Mouse (Mus musculus) neural tube, embryonic 14.5 days (tissue): ENCODE measurements around the gene Celf2. TPM values are rescaled to one million over a fixed set of nuclear protein-coding genes. Genes with fewer than 3 reads are reported as not detected.

Experiments
- ATAC-seq: fragments of 200-750 bp; cut with Nextera tagmentation; 2 replicates; pipeline ENCODE4 v1.8.0; 2017; ENCODE audit warnings: low read depth, mild to moderate bottlenecking, moderate TSS enrichment, moderate library complexity
- H3K27ac ChIP-seq: fragments of 300-500 bp; sonication (generic); 2 replicates; pipeline ENCODE4 v1.5.1; 2014; ENCODE audit warnings: low read depth, mild to moderate bottlenecking, control low read depth, low read length, moderate library complexity, mixed read lengths
- H3K27me3 ChIP-seq: fragments of 300-500 bp; sonication (generic); 2 replicates; pipeline ENCODE4 v1.6.1; 2014; ENCODE audit warnings: low read length; ENCODE audit not compliant: control insufficient read depth, insufficient read depth
- H3K36me3 ChIP-seq: fragments of 300-500 bp; sonication (generic); 2 replicates; pipeline ENCODE4 v1.6.1; 2014; ENCODE audit warnings: low read length, mixed read lengths; ENCODE audit not compliant: control insufficient read depth, insufficient read depth
- H3K4me1 ChIP-seq: fragments of 300-500 bp; sonication (generic); 2 replicates; pipeline ENCODE4 v1.6.1; 2014; ENCODE audit warnings: low read length; ENCODE audit not compliant: control insufficient read depth, insufficient read depth
- H3K4me2 ChIP-seq: fragments of 300-500 bp; sonication (generic); 2 replicates; pipeline ENCODE4 v1.6.1; 2014; ENCODE audit warnings: mild to moderate bottlenecking, low read depth, low read length, control low read depth
- H3K4me3 ChIP-seq: fragments of 300-500 bp; sonication (generic); 2 replicates; pipeline ENCODE4 v1.5.1; 2014; ENCODE audit warnings: low read depth, low read length, control low read depth, mixed read lengths
- H3K9ac ChIP-seq: fragments of 300-500 bp; sonication (generic); replicated peaks from 2 replicates; pipeline ENCODE4 v1.6.1; 2014; ENCODE audit warnings: low read depth, mild to moderate bottlenecking, control low read depth, low read length, mixed read lengths
- H3K9me3 ChIP-seq: fragments of 300-500 bp; sonication (generic); 2 replicates; pipeline ENCODE4 v1.6.1; 2016; ENCODE audit warnings: low read length; ENCODE audit not compliant: control insufficient read depth
- WGBS: fragments of 180-500 bp; shearing (Covaris S2); extraction: QIAGEN DNeasy Blood & Tissue Kit; methylation state at CpG from one replicate; pipeline ENCODE4 v1.1.7; 2014; 5-methylcytosine and 5-hydroxymethylcytosine counted together
- polyA plus RNA-seq: library from polyadenylated mRNA; unstranded; fragments of >200 nt; fragmentation: Nextera tagmentation; extraction: Ambion mirVana; gene quantifications from 2 replicates; pipeline ENCODE4 v1.2.1, GENCODE M21; 2014

Celf2 gene
- polyA plus RNA-seq, 1 experiment from 2014 or later: 161 TPM

DNA sequence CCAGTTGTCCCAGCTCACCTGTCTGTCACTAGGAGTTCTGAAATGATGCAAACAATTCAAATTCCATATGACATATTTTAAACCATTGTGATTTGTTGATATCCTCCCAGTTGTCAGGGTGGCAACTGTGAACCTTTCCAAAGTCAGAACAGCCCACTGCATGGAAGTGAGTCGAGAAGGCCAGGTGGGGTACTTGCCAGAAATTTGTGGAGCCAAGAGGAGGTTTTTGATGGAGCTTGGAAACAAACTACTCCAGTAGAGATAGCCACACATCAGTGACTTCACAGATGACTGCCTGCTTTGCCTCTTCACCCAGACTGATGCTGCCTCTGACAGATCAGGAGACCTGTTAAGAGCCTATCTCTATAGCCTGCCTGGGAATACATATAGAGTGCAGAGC is 287.5 kb downstream of the Celf2 start:
- Histone ChIP-seq H3K4me3 (no peak overlapping the region), H3K27ac (no peak overlapping the region), H3K27me3 (no peaks in the 10 kb centered on the region), H3K9ac (no peak overlapping the region), H3K36me3 (no peaks in the 10 kb centered on the region), H3K4me1 (peaks cover 2% of the 10 kb centered on the region; the same call in 1 of the 2 replicates), H3K9me3 (no peaks in the 10 kb centered on the region), H3K4me2 (no peak overlapping the region)
- WGBS: 97% methylated on average over 1 of the region's 1 CpGs
- ATAC-seq: no peak

DNA sequence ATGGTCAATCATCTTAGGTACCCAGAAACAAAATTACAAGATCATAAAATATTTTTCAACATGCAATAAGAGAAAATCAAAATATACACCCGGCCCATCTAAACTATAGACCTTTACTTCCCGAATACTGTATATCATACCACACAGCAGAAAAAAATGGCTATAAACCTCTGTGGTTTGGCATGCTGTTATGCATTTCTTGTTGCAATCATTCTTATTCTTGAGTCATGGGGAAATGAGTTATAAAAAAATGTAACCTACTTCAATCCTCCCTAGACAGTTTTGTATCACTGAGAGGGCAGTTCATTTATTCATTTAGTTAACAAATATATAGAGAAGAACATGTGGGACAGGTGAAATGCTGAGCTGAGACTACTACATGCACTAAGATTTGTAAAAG is 291.3 kb downstream of the Celf2 start:
- H3K4me2 ChIP-seq: no peak overlapping the region
- no peak for ATAC-seq
- H3K27me3 ChIP-seq: no peaks in the 10 kb centered on the region
- peaks cover 2% of the 10 kb centered on the region; the same call in 1 of the 2 replicates for H3K4me1 ChIP-seq
- 96% methylated on average over 2 of the region's 2 CpGs for WGBS
- no peak overlapping the region for H3K27ac ChIP-seq
- no peak overlapping the region for H3K9ac ChIP-seq
- no peak overlapping the region for H3K4me3 ChIP-seq
- H3K9me3 ChIP-seq: no peaks in the 10 kb centered on the region
- no peaks in the 10 kb centered on the region for H3K36me3 ChIP-seq

DNA sequence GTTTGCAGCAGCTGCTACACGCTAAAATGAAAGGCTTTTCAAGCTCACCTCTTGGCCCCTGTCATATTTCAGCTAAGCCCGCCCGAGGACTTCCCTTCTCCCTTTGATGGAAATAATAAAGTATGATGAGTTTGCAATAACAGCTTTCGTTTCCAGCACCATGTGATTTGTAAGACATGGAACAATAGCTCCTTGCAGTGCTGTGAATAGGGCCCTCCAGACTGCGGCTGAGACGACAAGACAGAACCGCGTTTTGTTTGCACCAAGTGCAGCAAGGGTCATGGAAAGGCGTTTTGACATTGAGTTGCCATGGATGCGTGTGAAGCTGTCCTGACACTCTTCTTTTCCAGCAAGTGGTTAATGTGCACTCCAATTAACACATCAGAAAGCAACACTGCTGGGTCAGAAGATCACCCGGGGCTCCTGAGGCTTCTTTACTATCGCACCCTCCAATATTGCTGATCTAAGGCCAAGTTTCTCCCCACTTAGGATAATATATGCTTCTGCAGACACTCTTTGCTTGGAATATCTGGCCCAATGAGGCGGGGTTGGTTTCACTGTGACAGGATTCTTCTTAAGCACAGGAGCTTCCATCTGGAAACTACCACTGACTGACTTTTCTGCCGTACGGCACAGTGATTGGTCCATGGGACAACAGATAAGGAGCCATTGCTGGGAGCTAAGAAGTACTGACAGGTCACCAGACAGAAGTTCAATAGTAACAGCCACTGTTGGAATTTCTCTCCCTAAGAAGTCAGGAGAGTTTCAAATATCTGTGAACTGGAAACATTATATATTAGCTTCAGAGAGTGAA is 301.5 kb downstream of the Celf2 start:
- H3K36me3 ChIP-seq: no peaks in the 10 kb centered on the region
- H3K9me3 ChIP-seq: no peaks in the 10 kb centered on the region
- H3K4me2 ChIP-seq: no peak overlapping the region
- H3K27me3 ChIP-seq: no peaks in the 10 kb centered on the region
- H3K27ac ChIP-seq: no peak overlapping the region
- 19% methylated on average over 15 of the region's 15 CpGs for WGBS
- H3K9ac ChIP-seq: no peak overlapping the region
- ATAC-seq: peak; percentile 73; the same call in 1 of the 2 replicates
- no peak overlapping the region for H3K4me3 ChIP-seq
- H3K4me1 ChIP-seq: no peaks in the 10 kb centered on the region

DNA sequence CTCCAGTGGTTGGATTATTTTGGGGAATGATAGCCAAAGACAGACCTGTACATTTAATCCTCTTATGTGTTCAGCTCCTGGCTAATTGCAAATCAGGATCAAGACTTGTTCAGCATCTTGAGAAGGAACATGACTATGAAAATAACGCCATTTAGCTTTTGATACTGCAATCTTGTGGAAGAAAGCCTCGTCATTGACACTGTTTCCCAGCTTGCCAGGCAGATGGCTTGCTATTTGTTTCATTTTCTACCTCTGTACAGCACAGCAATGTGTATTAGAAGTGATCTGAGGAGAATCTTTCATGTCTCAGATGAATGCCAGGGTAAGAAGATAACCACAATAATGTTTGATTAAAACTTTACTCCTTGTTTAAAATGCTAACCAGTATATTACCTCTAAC is 315.9 kb downstream of the Celf2 start:
- H3K4me1 ChIP-seq: no peaks in the 10 kb centered on the region
- no peak overlapping the region for H3K27ac ChIP-seq
- no peaks in the 10 kb centered on the region for H3K27me3 ChIP-seq
- ATAC-seq: no peak
- no peaks in the 10 kb centered on the region for H3K36me3 ChIP-seq
- no peak overlapping the region for H3K4me3 ChIP-seq
- no peak overlapping the region for H3K4me2 ChIP-seq
- no peaks in the 10 kb centered on the region for H3K9me3 ChIP-seq
- WGBS: 78% methylated on average over 2 of the region's 2 CpGs
- no peak overlapping the region for H3K9ac ChIP-seq

DNA sequence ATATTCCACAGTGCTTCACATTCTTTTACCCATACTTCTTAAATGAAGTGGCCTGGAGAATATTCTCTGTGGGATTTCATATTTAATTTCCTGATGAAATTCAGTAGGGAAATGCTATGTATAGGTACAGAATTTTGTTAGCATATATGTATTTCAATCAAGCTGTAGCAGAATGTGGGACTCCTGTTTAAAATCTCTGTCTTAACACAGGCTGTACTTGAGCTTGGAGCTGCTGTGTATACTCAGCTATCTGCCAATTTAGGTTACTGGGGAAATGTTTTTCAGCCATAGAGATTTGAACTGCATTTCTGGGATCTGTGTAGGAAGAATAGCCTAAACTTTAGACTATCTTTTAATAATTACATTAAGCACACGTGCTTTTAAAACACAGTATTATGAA is 330.2 kb downstream of the Celf2 start:
- H3K4me2 ChIP-seq: no peak overlapping the region
- H3K27ac ChIP-seq: no peak overlapping the region
- no peaks in the 10 kb centered on the region for H3K36me3 ChIP-seq
- no peaks in the 10 kb centered on the region for H3K27me3 ChIP-seq
- H3K4me1 ChIP-seq: no peaks in the 10 kb centered on the region
- H3K9ac ChIP-seq: no peak overlapping the region
- H3K4me3 ChIP-seq: no peak overlapping the region
- no peaks in the 10 kb centered on the region for H3K9me3 ChIP-seq
- 78% methylated on average over 1 of the region's 1 CpGs for WGBS
- no peak for ATAC-seq

DNA sequence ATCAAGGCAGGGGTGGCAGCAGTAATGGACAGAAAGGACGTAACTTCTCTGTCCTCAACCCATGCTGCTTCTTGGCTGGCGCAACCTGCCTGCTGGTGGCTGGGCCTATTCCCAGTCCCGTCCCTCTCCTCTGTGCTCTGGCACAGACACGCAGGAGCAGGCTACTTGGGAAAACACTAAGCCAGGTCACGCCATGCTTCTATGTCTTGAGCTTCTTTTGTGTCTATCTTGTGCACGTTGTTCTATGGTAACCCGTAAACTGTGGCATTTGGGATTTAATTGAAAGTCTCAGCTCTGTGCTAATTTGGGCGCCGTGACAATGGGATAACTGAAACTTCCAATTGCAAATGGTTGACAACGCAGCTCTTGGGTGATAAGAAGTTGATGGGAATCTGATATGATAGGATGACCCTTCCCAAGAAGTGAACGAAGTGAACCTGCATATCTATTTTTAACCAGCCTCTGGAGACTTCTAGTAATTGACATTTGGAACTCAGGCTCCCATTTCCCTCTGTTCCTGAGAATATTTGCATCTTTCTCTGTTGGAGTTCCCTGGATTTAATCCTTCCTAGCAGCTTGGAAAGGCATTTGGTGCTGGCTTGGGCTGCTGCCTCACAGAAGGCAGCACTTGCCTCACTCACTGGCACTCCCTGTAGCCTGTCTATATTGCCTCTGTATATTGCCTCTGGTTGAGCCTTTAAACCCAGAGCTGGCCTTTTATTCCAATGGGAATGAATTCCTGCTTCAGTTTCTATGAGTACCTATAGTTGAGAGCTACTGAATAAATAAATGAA is 335.9 kb downstream of the Celf2 start:
- no peak overlapping the region for H3K9ac ChIP-seq
- H3K4me2 ChIP-seq: no peak overlapping the region
- H3K4me1 ChIP-seq: no peaks in the 10 kb centered on the region
- H3K9me3 ChIP-seq: no peaks in the 10 kb centered on the region
- 81% methylated on average over 11 of the region's 11 CpGs for WGBS
- no peaks in the 10 kb centered on the region for H3K27me3 ChIP-seq
- no peak overlapping the region for H3K27ac ChIP-seq
- ATAC-seq: no peak
- H3K4me3 ChIP-seq: no peak overlapping the region
- no peaks in the 10 kb centered on the region for H3K36me3 ChIP-seq

DNA sequence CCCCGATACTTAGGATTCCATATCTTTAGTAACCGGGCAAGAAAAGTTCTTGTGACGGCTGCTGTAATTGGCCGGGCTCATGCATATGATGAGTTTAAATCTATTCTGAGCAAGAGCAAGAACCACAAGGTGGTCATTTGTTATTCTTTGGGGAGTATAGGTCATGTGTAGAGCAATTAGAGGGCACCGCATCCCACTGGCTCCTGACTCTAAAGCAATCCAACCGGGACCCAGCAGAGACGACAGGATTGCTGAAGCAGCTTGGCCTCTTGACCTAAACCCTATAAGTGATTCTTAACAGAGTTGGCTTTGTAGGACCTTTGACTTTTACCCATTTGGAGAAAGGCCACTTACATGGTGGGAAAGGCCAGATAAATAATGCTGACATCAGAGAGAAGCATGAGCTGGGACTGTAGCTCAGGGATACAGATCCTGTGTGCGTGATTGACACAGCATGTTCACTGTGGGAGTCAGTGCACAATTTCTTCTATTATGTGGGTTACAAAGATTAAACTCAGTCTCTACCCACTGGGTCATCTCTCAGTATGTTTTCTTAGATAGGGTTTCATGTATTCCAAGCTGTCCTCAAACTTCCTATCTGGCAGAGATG is 338.2 kb downstream of the Celf2 start:
- Histone ChIP-seq H3K27me3 (no peaks in the 10 kb centered on the region), H3K9me3 (no peaks in the 10 kb centered on the region), H3K4me2 (no peak overlapping the region), H3K36me3 (no peaks in the 10 kb centered on the region), H3K27ac (no peak overlapping the region), H3K4me1 (no peaks in the 10 kb centered on the region), H3K9ac (no peak overlapping the region), H3K4me3 (no peak overlapping the region)
- 69% methylated on average over 8 of the region's 8 CpGs for WGBS
- no peak for ATAC-seq

DNA sequence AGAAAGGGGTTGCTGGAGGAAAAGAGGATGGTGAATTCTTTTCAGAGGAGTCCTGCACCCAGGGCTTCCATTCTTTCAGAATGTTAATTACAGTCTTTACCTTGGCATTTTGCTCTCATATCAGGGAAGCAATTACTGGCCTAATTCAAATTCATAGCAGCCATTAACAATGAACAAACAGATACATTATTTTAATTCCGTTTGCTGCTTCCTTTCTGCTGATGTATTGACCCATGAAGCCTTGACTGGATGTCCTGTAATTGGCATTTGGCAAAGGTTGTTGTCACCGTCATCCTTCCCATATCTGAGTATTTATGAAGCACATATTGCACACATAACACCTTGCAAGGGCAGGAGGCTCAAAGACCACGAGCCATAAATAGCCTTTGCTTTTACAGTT is 343.6 kb downstream of the Celf2 start:
- Histone ChIP-seq H3K27ac (no peak overlapping the region), H3K27me3 (no peaks in the 10 kb centered on the region), H3K4me2 (no peak overlapping the region), H3K4me3 (no peak overlapping the region), H3K36me3 (no peaks in the 10 kb centered on the region), H3K4me1 (no peaks in the 10 kb centered on the region), H3K9ac (no peak overlapping the region), H3K9me3 (no peaks in the 10 kb centered on the region)
- no peak for ATAC-seq
- 45% methylated on average over 3 of the region's 3 CpGs for WGBS

DNA sequence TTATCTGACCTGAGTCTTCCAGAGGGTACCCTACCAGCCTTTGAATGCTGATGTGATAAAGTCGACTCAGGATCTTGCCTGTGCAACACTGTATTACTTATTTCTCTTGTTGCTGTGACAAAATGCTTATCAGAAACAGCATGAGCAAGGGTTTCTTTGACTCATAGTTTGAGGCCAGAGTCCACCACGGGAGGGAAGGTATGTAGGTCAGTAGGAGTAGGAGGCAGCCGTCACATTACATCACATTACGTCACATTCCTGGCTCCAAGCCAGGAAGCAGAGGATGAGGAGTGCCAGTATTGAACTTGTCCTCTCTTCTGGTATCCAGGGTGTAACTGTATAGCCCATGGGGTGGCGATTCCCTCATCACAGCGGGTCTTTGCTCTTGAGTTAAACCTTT is 349.3 kb downstream of the Celf2 start:
- WGBS: 75% methylated on average over 6 of the region's 6 CpGs
- Histone ChIP-seq H3K9ac (no peak overlapping the region), H3K27me3 (no peaks in the 10 kb centered on the region), H3K36me3 (no peaks in the 10 kb centered on the region), H3K4me2 (no peak overlapping the region), H3K27ac (no peak overlapping the region), H3K4me3 (no peak overlapping the region), H3K9me3 (no peaks in the 10 kb centered on the region), H3K4me1 (no peaks in the 10 kb centered on the region)
- no peak for ATAC-seq
